Mouse (Mus musculus) midbrain, embryonic 16.5 days (tissue): ENCODE measurements around the gene Hat1. TPM values are rescaled to one million over a fixed set of nuclear protein-coding genes. Genes with fewer than 3 reads are reported as not detected.

ENCODE experiments used
- ATAC-seq: fragments of 200-750 bp; cut with Nextera tagmentation; 2 replicates; pipeline ENCODE4 v1.8.0; 2017; ENCODE audit warnings: moderate TSS enrichment
- H3K27ac ChIP-seq: fragments of 300-500 bp; sonication (generic); 2 replicates; pipeline ENCODE4 v1.5.1; 2014; ENCODE audit warnings: mild to moderate bottlenecking, low read length, mixed read lengths
- H3K27me3 ChIP-seq: fragments of 300-500 bp; sonication (generic); 2 replicates; pipeline ENCODE4 v1.6.1; 2014; ENCODE audit warnings: low read depth, low read length, mixed read lengths; ENCODE audit not compliant: control insufficient read depth, insufficient read depth
- H3K36me3 ChIP-seq: fragments of 300-500 bp; sonication (generic); 2 replicates; pipeline ENCODE4 v1.6.1; 2014; ENCODE audit warnings: mild to moderate bottlenecking, low read length, moderate library complexity, mixed read lengths; ENCODE audit not compliant: control insufficient read depth, insufficient read depth
- H3K4me1 ChIP-seq: fragments of 300-500 bp; sonication (generic); 2 replicates; pipeline ENCODE4 v1.6.1; 2014; ENCODE audit warnings: mild to moderate bottlenecking, low read length, mixed read lengths; ENCODE audit not compliant: control insufficient read depth, insufficient read depth
- H3K4me2 ChIP-seq: fragments of 300-500 bp; sonication (generic); 2 replicates; pipeline ENCODE4 v1.6.1; 2014; ENCODE audit warnings: mild to moderate bottlenecking, low read length, mixed read lengths
- H3K4me3 ChIP-seq: fragments of 300-500 bp; sonication (generic); 2 replicates; pipeline ENCODE4 v1.5.1; 2014; ENCODE audit warnings: low read depth, mild to moderate bottlenecking, low read length, moderate library complexity, mixed read lengths
- H3K9ac ChIP-seq: fragments of 300-500 bp; sonication (generic); 2 replicates; pipeline ENCODE4 v1.6.1; 2014; ENCODE audit warnings: low read depth, low read length, mixed read lengths
- H3K9me3 ChIP-seq: fragments of 300-500 bp; sonication (generic); replicated peaks from 2 replicates; pipeline ENCODE4 v1.6.1; 2014; ENCODE audit warnings: mild to moderate bottlenecking, low read length, mixed read lengths; ENCODE audit not compliant: control insufficient read depth, poor library complexity, severe bottlenecking
- WGBS: fragments of 180-500 bp; shearing (Covaris S2); extraction: QIAGEN DNeasy Blood & Tissue Kit; methylation state at CpG from one replicate; pipeline ENCODE4 v1.1.7; 2014; 5-methylcytosine and 5-hydroxymethylcytosine counted together
- polyA plus RNA-seq: library from polyadenylated mRNA; unstranded; fragments of >200 nt; fragmentation: Nextera tagmentation; extraction: Ambion mirVana; gene quantifications from 2 replicates; pipeline ENCODE4 v1.2.1, GENCODE M21; 2015

The Hat1 gene
- polyA plus RNA-seq, 1 experiment from 2014 or later: 38.1 TPM

- no peak for ATAC-seq
- 30% methylated on average over 3 of the region's 3 CpGs for WGBS
- H3K27me3 ChIP-seq: no peaks in the 10 kb centered on the region
These were observed 30.1 kb downstream of the Hat1 start for GRCm38 (mm10) chr2:71418760-71419280.

GRCm38 (mm10) chr2:71419408-71419807 lies 30.6 kb downstream of the Hat1 start:
- H3K4me1 ChIP-seq: no peaks in the 10 kb centered on the region
- no peak for ATAC-seq
- H3K9me3 ChIP-seq: no peaks in the 10 kb centered on the region
- 57% methylated on average over 3 of the region's 3 CpGs for WGBS
- H3K27ac ChIP-seq: no peak overlapping the region
- H3K4me2 ChIP-seq: no peak overlapping the region
- no peak overlapping the region for H3K9ac ChIP-seq
- no peak overlapping the region for H3K4me3 ChIP-seq
- H3K36me3 ChIP-seq: peaks cover 2% of the 10 kb centered on the region; the same call in 1 of the 2 replicates
- no peaks in the 10 kb centered on the region for H3K27me3 ChIP-seq

More at GRCm38 (mm10) chr2:71418760-71419280, 30.1 kb downstream of the Hat1 start:
- no peak overlapping the region for H3K27ac ChIP-seq
- no peaks in the 10 kb centered on the region for H3K9me3 ChIP-seq
- H3K4me1 ChIP-seq: no peaks in the 10 kb centered on the region
- H3K36me3 ChIP-seq: peaks cover 2% of the 10 kb centered on the region; the same call in 1 of the 2 replicates
- no peak overlapping the region for H3K9ac ChIP-seq
- H3K4me2 ChIP-seq: no peak overlapping the region
- H3K4me3 ChIP-seq: no peak overlapping the region

DNA sequence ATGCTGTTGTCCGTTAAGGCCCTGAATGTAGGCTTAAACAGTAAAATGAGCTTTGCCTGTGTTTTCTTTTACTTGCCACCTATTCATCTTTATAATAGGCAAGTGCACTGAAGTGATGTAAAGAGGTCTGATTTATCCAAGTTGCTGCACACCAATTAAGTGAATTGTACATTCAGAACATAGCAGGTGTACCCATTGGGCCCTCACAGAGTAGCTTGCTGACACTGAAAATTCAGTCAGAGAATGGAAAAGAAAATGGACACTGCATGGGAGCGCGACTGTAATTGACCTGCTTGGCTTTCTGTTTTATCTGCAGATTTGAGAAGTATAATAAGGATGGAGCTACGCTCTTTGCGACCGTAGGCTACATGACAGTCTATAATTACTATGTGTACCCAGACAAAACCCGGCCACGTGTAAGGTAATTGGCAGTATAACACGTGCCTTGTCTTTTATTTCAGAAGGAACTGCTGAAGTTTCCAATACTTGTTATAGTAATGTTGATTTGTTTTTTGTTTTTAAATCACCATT lies 32.2 kb downstream of the Hat1 start:
- H3K4me3 ChIP-seq: no peak overlapping the region
- H3K4me1 ChIP-seq: no peaks in the 10 kb centered on the region
- H3K27me3 ChIP-seq: no peaks in the 10 kb centered on the region
- no peak overlapping the region for H3K4me2 ChIP-seq
- ATAC-seq: no peak
- H3K9me3 ChIP-seq: no peaks in the 10 kb centered on the region
- no peak overlapping the region for H3K9ac ChIP-seq
- 72% methylated on average over 9 of the region's 9 CpGs for WGBS
- no peak overlapping the region for H3K27ac ChIP-seq
- peaks cover 2% of the 10 kb centered on the region; the same call in 1 of the 2 replicates for H3K36me3 ChIP-seq

GRCm38 (mm10) chr2:71424545-71424944 lies 35.8 kb downstream of the Hat1 start:
- H3K4me1 ChIP-seq: no peaks in the 10 kb centered on the region
- H3K9me3 ChIP-seq: no peaks in the 10 kb centered on the region
- 76% methylated on average over 4 of the region's 4 CpGs for WGBS
- H3K27ac ChIP-seq: no peak overlapping the region
- H3K36me3 ChIP-seq: peaks cover 2% of the 10 kb centered on the region; the same call in 1 of the 2 replicates
- no peak overlapping the region for H3K9ac ChIP-seq
- no peak overlapping the region for H3K4me2 ChIP-seq
- H3K27me3 ChIP-seq: no peaks in the 10 kb centered on the region
- ATAC-seq: no peak
- no peak overlapping the region for H3K4me3 ChIP-seq

DNA sequence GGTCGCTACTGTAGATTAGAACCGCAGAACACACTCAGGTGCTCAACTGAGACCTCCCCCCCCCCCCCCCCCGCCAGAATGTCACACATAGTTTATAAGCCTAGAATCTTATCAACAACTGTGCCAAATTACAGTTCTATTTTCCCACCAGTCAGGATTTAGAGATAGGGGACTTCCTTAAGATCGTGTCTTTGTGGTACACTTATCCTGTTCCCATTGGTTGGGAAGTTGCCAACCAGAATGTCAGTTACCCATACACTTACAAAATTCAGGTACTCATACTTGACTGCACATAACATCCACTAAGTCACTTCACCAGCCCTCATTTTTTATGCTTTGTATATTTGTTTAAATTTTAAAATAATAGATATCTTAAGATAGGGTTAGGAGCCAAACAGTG lies 46.7 kb downstream of the Hat1 start:
- Histone ChIP-seq H3K4me3 (no peak overlapping the region), H3K27me3 (no peaks in the 10 kb centered on the region), H3K9me3 (no peaks in the 10 kb centered on the region), H3K4me2 (no peak overlapping the region), H3K27ac (no peak overlapping the region), H3K9ac (no peak overlapping the region), H3K4me1 (no peaks in the 10 kb centered on the region), H3K36me3 (no peaks in the 10 kb centered on the region)
- ATAC-seq: no peak
- WGBS: 75% methylated on average over 4 of the region's 4 CpGs

DNA sequence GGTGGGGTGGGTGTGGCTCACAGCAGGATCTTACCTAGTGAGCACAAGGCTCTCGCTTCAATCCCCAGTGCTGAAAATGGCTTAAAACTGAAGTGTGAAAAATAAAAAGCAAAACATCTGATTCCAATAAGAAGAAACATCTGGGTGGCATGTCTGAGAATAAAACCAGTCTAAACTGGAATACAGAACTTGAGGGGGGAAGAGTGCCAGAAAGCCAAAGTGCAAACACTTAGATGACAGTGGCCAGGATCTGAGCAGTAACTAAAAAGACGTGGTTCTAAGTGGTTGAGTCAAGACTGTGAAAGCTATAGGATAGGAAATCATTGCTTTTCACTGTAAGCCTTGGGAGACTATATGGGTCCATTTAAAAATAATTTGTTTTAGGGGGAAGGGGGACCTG lies 54.6 kb downstream of the Hat1 start:
- Histone ChIP-seq H3K27ac (no peak overlapping the region), H3K4me1 (0 out of 2 replicates have a peak, but pooled peaks cover 3% of the 10 kb centered on the region), H3K27me3 (no peaks in the 10 kb centered on the region), H3K9me3 (no peaks in the 10 kb centered on the region), H3K9ac (no peak overlapping the region), H3K4me2 (no peak overlapping the region), H3K4me3 (no peak overlapping the region), H3K36me3 (peaks cover 2% of the 10 kb centered on the region; the same call in 1 of the 2 replicates)
- 45% methylated on average over 2 of the region's 2 CpGs for WGBS
- ATAC-seq: no peak

DNA sequence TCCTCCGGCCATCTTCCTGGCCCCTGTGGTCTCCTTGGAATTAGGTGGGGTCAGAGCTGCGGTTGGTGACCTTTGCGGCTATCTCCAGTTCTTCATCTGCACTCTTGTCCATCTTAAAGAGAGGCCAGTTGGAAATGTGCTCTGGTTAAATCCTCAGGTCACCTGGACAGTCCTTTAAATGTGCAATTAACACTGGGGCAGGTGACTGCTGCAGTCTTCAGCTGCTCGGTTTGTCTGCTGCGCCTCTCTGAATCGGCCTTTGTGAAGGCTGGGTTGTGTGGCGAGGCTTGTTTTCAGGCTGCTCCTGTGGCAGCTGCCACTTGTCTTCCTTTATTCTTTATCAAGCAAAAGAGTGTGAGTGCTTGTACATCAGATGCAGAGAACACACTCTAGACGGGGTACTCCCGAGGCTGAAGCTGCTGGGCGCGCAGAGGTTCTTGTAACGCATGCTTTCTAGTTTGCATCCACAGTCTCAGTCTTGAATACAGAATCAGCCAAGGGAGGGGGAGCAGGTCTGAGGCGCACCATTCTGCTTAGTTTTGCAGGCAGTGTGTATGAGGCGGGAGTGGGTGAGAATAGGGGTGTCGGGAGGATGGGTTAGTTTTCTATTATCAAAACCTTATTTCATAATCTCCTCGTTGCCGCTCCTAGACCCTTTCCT lies 56.9 kb downstream of the Hat1 start:
- Histone ChIP-seq H3K36me3 (peaks cover 2% of the 10 kb centered on the region; the same call in 1 of the 2 replicates), H3K9me3 (no peaks in the 10 kb centered on the region), H3K4me1 (0 out of 2 replicates have a peak, but pooled peaks cover 3% of the 10 kb centered on the region), H3K27me3 (no peaks in the 10 kb centered on the region), H3K4me2 (peak overlapping the region; percentile 38), H3K4me3 (peak overlapping the region; percentile 5; the same call in 1 of the 2 replicates), H3K27ac (no peak overlapping the region), H3K9ac (peak overlapping the region; percentile 27; the same call in 1 of the 2 replicates)
- ATAC-seq: no peak
- WGBS: 24% methylated on average over 17 of the region's 17 CpGs

GRCm38 (mm10) chr2:71449604-71450003 lies 60.8 kb downstream of the Hat1 start:
- H3K9ac ChIP-seq: no peak overlapping the region
- H3K27me3 ChIP-seq: no peaks in the 10 kb centered on the region
- H3K27ac ChIP-seq: no peak overlapping the region
- H3K4me3 ChIP-seq: no peak overlapping the region
- 8% methylated on average over 2 of the region's 2 CpGs for WGBS
- H3K4me2 ChIP-seq: no peak overlapping the region
- H3K9me3 ChIP-seq: no peaks in the 10 kb centered on the region
- no peak for ATAC-seq
- H3K4me1 ChIP-seq: peaks cover 14% of the 10 kb centered on the region
- no peaks in the 10 kb centered on the region for H3K36me3 ChIP-seq

DNA sequence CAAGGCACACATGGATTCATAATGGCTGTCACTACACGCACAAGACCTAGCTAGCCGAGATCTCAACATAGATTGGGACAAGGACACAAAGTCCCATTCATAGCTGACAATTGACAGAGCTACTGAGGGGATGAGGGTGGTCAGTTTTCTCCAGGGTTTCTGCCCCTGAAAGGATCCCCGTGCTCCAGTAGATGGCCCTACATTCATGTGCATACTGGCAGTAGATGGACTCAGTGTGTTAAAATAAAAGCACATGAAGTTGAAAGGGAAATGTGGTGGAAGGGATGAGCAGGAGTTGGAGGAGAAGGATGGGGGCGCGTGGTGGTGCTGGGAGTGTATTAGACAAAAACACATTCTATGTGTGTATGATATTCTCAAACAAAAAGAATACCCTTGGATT lies 63.0 kb downstream of the Hat1 start:
- Histone ChIP-seq H3K9me3 (no peaks in the 10 kb centered on the region), H3K4me1 (peaks cover 11% of the 10 kb centered on the region), H3K36me3 (no peaks in the 10 kb centered on the region), H3K27ac (no peak overlapping the region), H3K9ac (no peak overlapping the region), H3K27me3 (no peaks in the 10 kb centered on the region), H3K4me3 (no peak overlapping the region), H3K4me2 (no peak overlapping the region)
- ATAC-seq: no peak
- WGBS: 65% methylated on average over 5 of the region's 5 CpGs
